Mouse (Mus musculus) kidney, adult 2 months (tissue): ENCODE results near the gene Acad10.

Experiments used
- CTCF ChIP-seq: fragments of 200-500 bp; conservative IDR thresholded peaks from 2 replicates; pipeline ENCODE4 v1.5.1; 2011; ENCODE audit warnings: low read depth, mild to moderate bottlenecking, control low read depth, low read length, moderate library complexity, mixed read lengths; ENCODE audit not compliant: insufficient read depth, insufficient read length
- POLR2A ChIP-seq: fragments of 200-500 bp; IDR thresholded peaks from one replicate; pipeline ENCODE4 v1.6.1; 2011; ENCODE audit warnings: low read depth, low read length, control low read depth

DNA sequence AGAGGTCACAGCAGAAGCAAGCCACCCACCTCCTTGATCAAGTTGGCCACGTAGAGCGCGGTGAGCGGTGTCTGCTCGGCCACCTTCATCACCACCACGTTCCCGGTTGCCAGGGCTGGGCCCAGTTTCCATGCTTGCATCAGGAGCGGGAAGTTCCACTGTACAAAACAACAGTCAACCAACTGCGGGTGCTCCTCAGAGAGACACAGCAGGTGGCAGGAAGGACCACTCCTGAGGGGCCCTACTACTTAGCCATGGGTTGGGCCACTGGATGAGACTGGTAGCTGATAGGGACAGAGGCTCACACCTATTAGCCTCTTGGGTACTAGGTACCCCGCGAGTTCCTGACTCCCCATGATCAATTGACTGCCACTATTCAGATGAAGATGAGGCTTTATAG lies 84.4 kb downstream of the Acad10 start:
- no peak for TF ChIP-seq CTCF
- no peak for TF ChIP-seq POLR2A
